Mouse (Mus musculus): ENCODE measurements at regions not wholly inside any gene's neighbourhood (a gene's known extent, or its start where the extent isn't known, plus 50 kb on each side); places are given as distances from the start of the nearest gene placed in this dataset.

DNA sequence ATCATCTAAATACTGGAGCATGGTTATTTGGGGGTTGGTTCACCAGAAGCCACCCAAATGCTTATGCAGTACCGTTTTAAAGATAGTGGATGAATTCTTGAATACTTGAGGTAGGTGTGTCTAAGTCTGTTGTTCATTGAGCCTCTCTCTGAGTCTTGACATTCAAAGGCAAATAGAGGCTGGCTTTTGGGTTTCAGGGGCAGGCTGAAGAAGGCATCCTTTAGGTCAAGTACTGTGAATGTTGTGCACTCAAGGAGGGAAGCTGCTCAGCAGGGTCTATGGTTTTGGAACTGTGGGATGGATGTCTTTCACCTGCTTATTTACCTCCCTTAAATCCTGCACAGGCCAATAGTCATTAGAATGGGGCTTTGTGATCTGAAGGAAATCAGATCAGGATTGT, 1089.6 kb downstream of the 9330182O14Rik start:
- H3K27me3 ChIP-seq (ENCODE audit: control insufficient read depth, insufficient read depth, low read length) = no peaks in the 10 kb centered on the region
- H3K4me3 ChIP-seq (ENCODE audit: low read length) = no peak overlapping the region
- H3K36me3 ChIP-seq (ENCODE audit: control insufficient read depth, insufficient read depth) = no peaks in the 10 kb centered on the region
- no peak overlapping the region for H3K4me2 ChIP-seq (ENCODE audit: low read depth, low read length)
- H3K27ac ChIP-seq (ENCODE audit: low read length) = no peak overlapping the region
- no peaks in the 10 kb centered on the region for H3K9me3 ChIP-seq (replicated peaks; ENCODE audit: control insufficient read depth, low read length)
- no peak overlapping the region for H3K9ac ChIP-seq (ENCODE audit: low read length)
- no peaks in the 10 kb centered on the region for H3K4me1 ChIP-seq (ENCODE audit: control insufficient read depth, insufficient read depth, low read length)
- 58% methylated on average over 1 of the region's 1 CpGs for WGBS
- ATAC-seq (replicated peaks; ENCODE audit: extremely low read depth, insufficient read depth, low FRiP score) = no peak

DNA sequence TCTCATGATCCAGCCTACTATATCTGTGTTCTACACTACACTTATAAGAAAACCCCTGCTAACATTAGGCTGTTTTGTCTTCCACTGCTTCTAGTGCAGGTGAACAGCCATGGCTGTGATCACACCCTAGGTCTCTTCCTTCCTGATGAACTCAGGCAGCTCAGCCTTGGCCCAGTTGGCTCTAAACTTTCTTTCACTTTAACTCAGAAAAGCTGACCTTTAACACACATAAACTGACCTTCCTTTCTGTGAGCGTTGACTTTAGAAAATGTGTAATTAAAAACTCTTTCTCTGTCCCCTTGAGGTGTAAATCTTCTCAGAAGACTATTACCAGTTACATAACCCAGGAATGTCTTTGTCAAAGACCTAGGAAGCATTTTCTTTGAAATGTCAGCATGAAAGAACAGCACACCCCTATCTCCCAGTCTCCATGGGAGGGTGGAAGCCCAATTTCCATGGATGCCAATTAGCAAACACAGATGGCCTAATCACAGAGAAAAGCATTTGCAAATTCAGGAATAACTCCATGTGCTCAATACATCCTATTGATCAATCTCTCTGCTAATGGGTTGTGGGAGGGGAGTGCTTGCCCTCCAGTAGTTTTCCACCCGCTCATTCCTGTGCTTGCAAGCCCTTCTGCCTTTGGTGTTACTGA, 1098.4 kb downstream of the 9330182O14Rik start:
- Histone ChIP-seq H3K9ac (ENCODE audit: low read length) (no peak overlapping the region), H3K4me2 (ENCODE audit: low read depth, low read length) (no peak overlapping the region), H3K4me1 (ENCODE audit: control insufficient read depth, insufficient read depth, low read length) (no peaks in the 10 kb centered on the region), H3K36me3 (ENCODE audit: control insufficient read depth, insufficient read depth) (no peaks in the 10 kb centered on the region), H3K27me3 (ENCODE audit: control insufficient read depth, insufficient read depth, low read length) (no peaks in the 10 kb centered on the region), H3K27ac (ENCODE audit: low read length) (no peak overlapping the region), H3K4me3 (ENCODE audit: low read length) (no peak overlapping the region), H3K9me3 (replicated peaks; ENCODE audit: control insufficient read depth, low read length) (no peaks in the 10 kb centered on the region; the same call in 1 of the 2 replicates)
- ATAC-seq (replicated peaks; ENCODE audit: extremely low read depth, insufficient read depth, low FRiP score) = no peak
- 65% methylated on average over 2 of the region's 2 CpGs for WGBS
